Mouse (Mus musculus) urinary bladder, postnatal 14 days (tissue): ENCODE measurements around the gene Nacc2.

Experiments used
- DNase-seq: peaks from one replicate; pipeline ENCODE4 v3.0.0; 2021; ENCODE audit warnings: low spot score

Nacc2 gene

DNA sequence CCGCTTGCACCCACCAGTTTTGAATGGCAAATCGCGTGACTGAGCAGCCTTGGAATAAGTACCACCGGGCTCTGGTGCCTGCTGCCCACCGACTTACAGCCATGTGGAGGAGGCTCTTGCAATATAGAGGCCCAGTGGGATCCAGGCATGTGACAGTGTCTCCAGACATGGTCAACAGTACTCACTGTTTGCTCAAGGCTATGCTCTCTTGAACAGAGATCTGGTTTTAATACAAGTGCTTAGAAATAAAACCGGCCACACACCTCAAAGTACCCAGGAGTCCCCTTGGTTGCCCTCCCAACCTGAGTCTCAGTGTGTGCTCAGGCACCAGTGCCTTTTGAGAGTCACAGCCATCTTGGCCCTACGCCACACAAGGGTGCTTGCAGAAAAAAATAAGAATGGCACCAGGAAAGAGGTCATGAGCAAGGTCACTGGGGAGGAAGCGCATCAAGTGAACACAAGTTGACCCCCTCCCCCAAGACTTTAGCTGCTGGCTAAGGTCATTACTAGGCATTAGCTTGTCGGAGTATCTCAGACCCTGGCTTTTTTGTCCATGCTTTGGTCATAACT lies at the start of gene Nacc2:
Gene Nacc2, minus strand, starts transcription at position 142 of the 570 bp plus-strand sequence.
- no peak for DNase-seq

- DNase-seq: no peak
Measured at GRCm38 (mm10) chr2:26172166-26172565, 49.1 kb upstream of the Nacc2 start.

GRCm38 (mm10) chr2:26170376-26170775 lies 47.4 kb upstream of the Nacc2 start:
- no peak for DNase-seq

DNA sequence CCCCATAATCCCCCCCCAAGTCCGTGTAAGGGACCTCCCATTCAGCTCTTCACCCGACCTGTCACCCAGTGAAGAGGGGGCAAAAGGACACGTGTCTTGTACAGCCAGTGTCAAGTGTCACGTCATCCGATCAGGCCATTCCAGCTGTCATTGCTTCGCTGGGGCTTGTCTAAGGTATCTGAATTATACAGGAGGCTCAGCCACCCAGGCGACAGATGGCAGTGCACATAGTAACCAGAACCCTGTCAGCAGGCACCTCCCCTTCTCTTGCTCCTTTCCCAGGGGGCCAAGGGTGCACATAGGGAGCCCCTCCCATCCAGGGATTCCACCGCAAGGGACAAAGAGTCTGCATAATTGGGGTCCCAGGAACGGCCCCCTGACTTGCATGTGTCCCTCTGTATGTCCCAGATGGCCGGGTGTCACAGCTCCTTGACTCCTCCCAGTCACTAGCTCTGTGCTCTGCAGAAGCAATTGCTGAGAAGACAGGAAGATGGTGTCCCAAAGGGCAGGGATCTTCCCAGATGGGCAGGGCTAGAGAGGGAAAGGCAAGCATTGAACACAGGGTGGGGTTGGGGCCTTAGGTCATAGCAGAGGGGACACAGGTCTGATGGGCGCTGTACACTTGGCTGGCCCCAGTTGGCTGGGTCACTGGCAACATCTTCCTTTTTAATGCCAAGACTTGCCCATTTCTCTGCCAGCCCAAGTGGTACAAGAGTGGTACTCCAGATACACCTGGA lies 46.0 kb upstream of the Nacc2 start:
- no peak for DNase-seq

GRCm38 (mm10) chr2:26166890-26167289 lies 43.9 kb upstream of the Nacc2 start:
- no peak for DNase-seq

DNA sequence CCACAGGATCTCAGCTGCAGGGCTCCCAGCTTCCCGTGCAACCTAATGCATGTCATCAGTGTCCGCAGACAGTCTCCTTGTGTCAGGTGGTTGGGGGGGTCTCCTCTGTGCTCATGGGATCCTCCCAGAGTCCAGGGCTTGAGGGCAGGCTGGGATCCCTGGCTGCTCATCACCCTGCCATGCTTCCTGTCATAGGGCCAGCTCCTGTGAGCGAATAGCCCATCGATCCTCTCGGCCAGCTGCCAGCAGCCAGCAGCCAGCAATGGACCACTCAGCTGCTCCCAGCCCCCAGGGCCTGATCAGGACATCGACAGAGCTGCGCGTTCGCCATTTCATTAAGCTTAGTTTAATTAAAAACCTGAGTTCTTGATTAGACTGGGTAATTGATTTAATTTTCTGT lies 35.0 kb upstream of the Nacc2 start:
- no peak for DNase-seq

- no peak for DNase-seq
Measured at GRCm38 (mm10) chr2:26156191-26156977, 33.4 kb upstream of the Nacc2 start.

DNA sequence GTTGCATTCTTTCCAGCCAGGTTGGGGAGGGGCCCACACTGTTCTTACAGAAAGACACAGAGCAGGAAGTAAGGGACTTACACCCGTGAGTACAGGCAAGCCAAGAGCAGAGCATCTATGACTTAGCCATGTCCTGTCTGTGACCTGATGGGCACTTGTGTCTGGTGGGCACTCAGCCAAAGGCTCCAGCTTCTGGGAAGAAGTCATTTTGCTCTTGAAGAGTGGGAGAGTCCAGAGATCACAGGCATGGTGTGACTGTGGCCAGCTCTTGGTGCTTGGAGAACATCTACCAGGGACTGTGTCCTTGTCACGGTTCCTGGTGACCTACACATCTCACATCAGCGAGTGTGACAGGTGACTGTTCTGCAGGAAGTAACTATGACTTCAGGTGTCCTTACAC lies 32.7 kb upstream of the Nacc2 start:
- DNase-seq: no peak

- no peak for DNase-seq
Measured at GRCm38 (mm10) chr2:26154586-26154985, 31.6 kb upstream of the Nacc2 start.

DNA sequence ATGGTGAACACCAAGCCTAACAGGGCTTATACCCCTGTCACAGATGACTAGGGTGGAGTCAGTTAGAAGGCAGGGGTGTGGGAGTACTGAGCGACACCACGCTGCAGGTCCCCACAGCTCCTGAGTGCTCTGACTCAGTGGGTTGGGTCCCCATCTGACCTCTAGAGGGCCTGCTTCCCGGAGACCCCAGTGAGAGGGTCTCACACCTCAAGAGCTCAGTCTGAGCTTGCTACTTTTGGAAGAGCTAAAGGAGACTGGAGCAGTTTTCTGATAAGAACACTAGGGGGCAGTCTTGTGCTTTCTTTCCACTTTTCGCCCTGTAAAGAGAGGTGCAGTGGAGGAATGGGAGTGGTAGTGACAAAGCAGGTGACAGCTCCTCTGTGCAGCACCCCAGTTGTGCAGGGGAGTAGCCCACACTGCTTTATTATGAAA lies 30.9 kb upstream of the Nacc2 start:
- no peak for DNase-seq

- DNase-seq: peak; percentile 55
Measured at GRCm38 (mm10) chr2:26153295-26153694, 30.3 kb upstream of the Nacc2 start.

DNA sequence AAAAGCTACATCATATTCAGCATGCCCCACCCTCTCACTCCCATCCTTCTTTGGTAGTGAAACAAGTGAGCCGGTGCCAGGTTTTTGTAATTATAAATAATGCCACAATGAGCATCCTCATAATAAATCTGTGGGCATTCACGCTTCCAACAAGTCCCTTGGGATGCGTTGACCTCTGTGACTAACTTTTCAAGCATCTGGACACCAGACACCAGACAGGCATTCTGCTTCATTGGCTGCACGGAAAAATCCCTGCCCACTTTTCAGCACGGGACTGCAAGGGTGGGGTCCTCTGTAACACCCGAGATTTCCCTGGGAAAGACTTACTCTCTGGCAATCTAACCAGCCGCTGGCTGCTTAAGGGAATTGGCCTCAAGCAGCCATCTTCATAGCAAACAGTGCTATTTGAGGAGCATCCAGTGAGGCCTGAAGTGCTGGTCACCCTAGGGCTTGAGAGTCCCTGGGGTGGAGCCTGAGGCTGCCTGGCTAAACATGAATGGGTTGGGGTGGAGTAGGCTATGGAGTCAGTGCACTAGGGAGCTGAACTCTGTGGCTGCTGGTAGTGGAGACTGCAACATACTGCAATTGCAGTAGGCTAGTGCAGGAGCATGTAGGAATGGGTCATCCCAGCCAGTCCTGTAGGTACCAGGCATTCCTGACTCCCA lies 24.8 kb upstream of the Nacc2 start:
- DNase-seq: no peak

- DNase-seq: no peak
Measured at GRCm38 (mm10) chr2:26146337-26147042, 23.5 kb upstream of the Nacc2 start.

DNA sequence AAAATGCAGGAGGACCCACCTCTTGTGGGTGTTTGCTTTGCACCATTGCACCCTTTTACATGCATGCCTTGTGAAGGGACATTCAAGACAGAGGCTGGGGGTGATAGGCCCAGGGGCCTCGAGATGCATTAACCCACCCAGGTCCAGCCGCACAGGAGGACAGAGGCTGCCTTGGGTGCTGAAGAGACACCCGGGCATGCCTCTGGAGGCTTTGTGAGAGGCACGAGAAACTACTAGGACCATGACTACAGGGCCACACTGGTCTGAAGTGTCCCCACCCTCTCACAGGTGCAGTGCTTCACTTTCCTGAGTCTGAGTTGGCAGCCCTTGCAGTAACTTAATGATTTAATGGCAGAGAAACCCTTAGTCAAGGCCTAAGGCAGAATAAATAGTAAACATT lies 22.1 kb upstream of the Nacc2 start:
- DNase-seq: no peak

DNA sequence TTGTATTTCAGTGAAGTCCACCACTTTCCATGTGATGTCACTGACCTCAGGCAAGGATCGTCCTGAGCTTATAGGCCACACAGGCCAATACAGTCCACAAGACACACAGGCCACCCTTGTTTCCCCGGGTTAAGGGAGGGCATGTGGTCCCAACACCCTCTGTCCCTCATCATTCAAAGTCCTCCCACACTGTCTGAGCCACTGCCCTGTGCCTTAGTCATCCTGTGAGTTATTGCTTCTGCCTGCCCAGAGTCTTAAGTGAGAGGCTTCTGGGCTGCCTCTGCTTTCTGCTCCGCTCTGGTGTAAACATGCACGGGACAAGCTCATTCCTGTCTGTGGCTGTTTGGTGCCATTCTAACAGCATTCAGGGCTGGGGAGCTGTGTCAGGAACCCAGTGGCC lies 21.3 kb upstream of the Nacc2 start:
- DNase-seq: peak; percentile 73

GRCm38 (mm10) chr2:26143556-26143955 lies 20.5 kb upstream of the Nacc2 start:
- no peak for DNase-seq

- no peak for DNase-seq
Measured at GRCm38 (mm10) chr2:26142986-26143385, 20.0 kb upstream of the Nacc2 start.

GRCm38 (mm10) chr2:26141893-26142635 lies 19.0 kb upstream of the Nacc2 start:
- peak; percentile 78 for DNase-seq

GRCm38 (mm10) chr2:26140903-26141302 lies 17.9 kb upstream of the Nacc2 start:
- DNase-seq: no peak

DNA sequence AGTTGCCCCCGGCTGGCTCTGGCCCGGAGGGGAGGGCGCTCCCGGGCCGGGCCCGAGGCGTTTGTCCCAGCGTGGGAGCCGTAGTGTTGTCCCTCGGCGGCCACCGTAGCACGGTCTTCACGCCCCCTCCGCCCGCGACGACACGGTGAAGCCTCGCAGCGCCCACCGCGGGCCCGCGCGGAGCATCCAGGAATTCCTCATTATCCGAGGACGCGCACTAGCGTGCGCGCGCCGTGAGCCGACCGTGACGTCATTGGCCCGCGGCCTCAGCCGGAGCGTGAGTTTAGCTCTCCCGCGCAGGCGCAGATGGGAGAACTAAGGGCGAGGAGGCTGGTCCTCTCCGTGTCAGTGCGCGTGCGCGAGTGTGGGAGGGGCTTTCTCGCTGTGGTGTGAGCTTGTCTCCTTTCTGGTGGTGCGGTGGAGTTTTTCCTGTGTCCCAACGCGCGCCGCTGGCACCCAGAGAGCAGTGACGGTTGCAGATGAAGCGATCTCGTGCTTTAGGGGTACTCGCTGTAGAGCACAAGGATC lies 17.3 kb upstream of the Nacc2 start:
- peak; percentile 100 for DNase-seq
